Mouse (Mus musculus) bone marrow macrophage, adult 2 months (primary cell): ENCODE measurements at regions not wholly inside any gene's neighbourhood (a gene's known extent, or its start where the extent isn't known, plus 50 kb on each side); places are given as distances from the start of the nearest gene placed in this dataset.

Source experiments
- CTCF ChIP-seq: IDR thresholded peaks from 2 replicates; pipeline ENCODE4 v1.5.1; 2012; ENCODE audit warnings: low read depth, mild to moderate bottlenecking, low read length, moderate library complexity
- POLR2A ChIP-seq: IDR thresholded peaks from 2 replicates; pipeline ENCODE4 v1.6.1; 2012; ENCODE audit warnings: mild to moderate bottlenecking, low read depth, low read length, borderline replicate concordance

GRCm38 (mm10) chr8:128201635-128202034, 156.8 kb upstream of the Nrp1 start:
- no peak for TF ChIP-seq POLR2A
- no peak for TF ChIP-seq CTCF
